Mouse (Mus musculus) brain, adult 2 months (tissue): Measurements from ENCODE around the gene Trim23.
"Not testable (repeated sequence)": the region's sequence is repeated elsewhere in the genome, so short reads cannot be mapped to it uniquely, and the experiment has no call there.

Experiments
- DNase-seq: peaks from one replicate; pipeline ENCODE4 v3.0.0; 2011; ENCODE audit warnings: low read depth, low spot score

Gene Trim23

GRCm38 (mm10) chr13:104178650-104179121 lies at the start of gene Trim23:
Gene Trim23 (plus strand): TSS chr13:104178797.
- DNase-seq, result peak; percentile 99

- no peak for DNase-seq
Observed at GRCm38 (mm10) chr13:104132561-104132960, 46.0 kb upstream of the Trim23 start.

GRCm38 (mm10) chr13:104134510-104135085 lies 44.0 kb upstream of the Trim23 start:
- no peak for DNase-seq

GRCm38 (mm10) chr13:104139369-104140209 lies 39.0 kb upstream of the Trim23 start:
- DNase-seq, result peak; percentile 87

- no peak for DNase-seq
Observed at GRCm38 (mm10) chr13:104144871-104145270, 33.7 kb upstream of the Trim23 start.

GRCm38 (mm10) chr13:104145646-104146045 lies 33.0 kb upstream of the Trim23 start:
- no peak for DNase-seq

GRCm38 (mm10) chr13:104154180-104154579 lies 24.4 kb upstream of the Trim23 start:
- no peak for DNase-seq

GRCm38 (mm10) chr13:104155106-104155505 lies 23.5 kb upstream of the Trim23 start:
- DNase-seq, result no peak

- DNase-seq, result no peak
Observed at GRCm38 (mm10) chr13:104155686-104156085, 22.9 kb upstream of the Trim23 start.

- DNase-seq, result no peak
Observed at GRCm38 (mm10) chr13:104171711-104172110, 6.9 kb upstream of the Trim23 start.

GRCm38 (mm10) chr13:104172498-104172897 lies 6.1 kb upstream of the Trim23 start:
- DNase-seq, result no peak

GRCm38 (mm10) chr13:104176874-104177273 lies 1.7 kb upstream of the Trim23 start:
- no peak for DNase-seq

- peak; percentile 94 for DNase-seq
Observed at GRCm38 (mm10) chr13:104177796-104178649, 574 bp upstream of the Trim23 start, which contains the start of gene Trappc13. Gene Trappc13 (minus strand): TSS chr13:104178469.

GRCm38 (mm10) chr13:104179176-104179888 lies 735 bp downstream of the Trim23 start:
- no peak for DNase-seq

GRCm38 (mm10) chr13:104187357-104187756 lies 8.8 kb downstream of the Trim23 start:
- DNase-seq, result no peak

- not testable (repeated sequence) for DNase-seq
Observed at GRCm38 (mm10) chr13:104195891-104196290, 17.3 kb downstream of the Trim23 start.

GRCm38 (mm10) chr13:104204313-104204712 lies 25.7 kb downstream of the Trim23 start:
- no peak for DNase-seq

GRCm38 (mm10) chr13:104227478-104227877 lies 48.9 kb downstream of the Trim23 start:
- no peak for DNase-seq

- peak; percentile 98 for DNase-seq
Observed at GRCm38 (mm10) chr13:104228384-104229066, 49.9 kb downstream of the Trim23 start, which contains the start of the genes Cenpk and Ppwd1. Gene Cenpk (plus strand): TSS chr13:104228611. Gene Ppwd1 (minus strand): TSS chr13:104228843.

- no peak for DNase-seq
Observed at GRCm38 (mm10) chr13:104229181-104229580, 50.6 kb downstream of the Trim23 start.
